Mouse (Mus musculus) midbrain, embryonic 15.5 days (tissue): ENCODE results near the gene Kcnc2. TPM values are rescaled to one million over a fixed set of nuclear protein-coding genes. Genes with fewer than 3 reads are reported as not detected.
A peak's percentile ranks its signal among the peaks of the same experiment; 100 is the strongest.
"Not testable (repeated sequence)": the region's sequence is repeated elsewhere in the genome, so short reads cannot be mapped to it uniquely, and the experiment has no call there.

Source experiments
- ATAC-seq: fragments of 200-750 bp; cut with Nextera tagmentation; replicated peaks from 2 replicates; pipeline ENCODE4 v1.8.0; 2017; ENCODE audit warnings: moderate TSS enrichment
- H3K27ac ChIP-seq: fragments of 300-500 bp; sonication (generic); 2 replicates; pipeline ENCODE4 v1.5.1; 2015; ENCODE audit warnings: mild to moderate bottlenecking, inconsistent platforms
- H3K27me3 ChIP-seq: fragments of 300-500 bp; sonication (generic); replicated peaks from 2 replicates; pipeline ENCODE4 v1.6.1; 2015; ENCODE audit warnings: inconsistent platforms
- H3K36me3 ChIP-seq: fragments of 300-500 bp; sonication (generic); replicated peaks from 2 replicates; pipeline ENCODE4 v1.6.1; 2015; ENCODE audit warnings: inconsistent platforms
- H3K4me1 ChIP-seq: fragments of 300-500 bp; sonication (generic); 2 replicates; pipeline ENCODE4 v1.6.1; 2015; ENCODE audit warnings: inconsistent platforms
- H3K4me2 ChIP-seq: fragments of 300-500 bp; sonication (generic); 2 replicates; pipeline ENCODE4 v1.6.1; 2015; ENCODE audit warnings: inconsistent platforms, mild to moderate bottlenecking, moderate library complexity
- H3K4me3 ChIP-seq: fragments of 300-500 bp; sonication (generic); 2 replicates; pipeline ENCODE4 v1.5.1; 2015; ENCODE audit warnings: mild to moderate bottlenecking, inconsistent platforms
- H3K9ac ChIP-seq: fragments of 300-500 bp; sonication (generic); 2 replicates; pipeline ENCODE4 v1.6.1; 2015; ENCODE audit warnings: mild to moderate bottlenecking, inconsistent platforms
- H3K9me3 ChIP-seq: fragments of 300-500 bp; sonication (generic); 2 replicates; pipeline ENCODE4 v1.6.1; 2016; ENCODE audit warnings: inconsistent platforms
- WGBS: fragments of 180-500 bp; shearing (Covaris S2); methylation state at CpG from one replicate; pipeline ENCODE4 v1.1.7; 2015; ENCODE audit warnings: mixed read lengths; 5-methylcytosine and 5-hydroxymethylcytosine counted together
- polyA plus RNA-seq: library from polyadenylated mRNA; unstranded; fragments of >200 nt; fragmentation: Nextera tagmentation; extraction: Ambion mirVana; gene quantifications from 2 replicates; pipeline ENCODE4 v1.2.1, GENCODE M21; 2015

Gene Kcnc2
- 6.1 and 7.8 TPM in 2 replicates for polyA plus RNA-seq

DNA sequence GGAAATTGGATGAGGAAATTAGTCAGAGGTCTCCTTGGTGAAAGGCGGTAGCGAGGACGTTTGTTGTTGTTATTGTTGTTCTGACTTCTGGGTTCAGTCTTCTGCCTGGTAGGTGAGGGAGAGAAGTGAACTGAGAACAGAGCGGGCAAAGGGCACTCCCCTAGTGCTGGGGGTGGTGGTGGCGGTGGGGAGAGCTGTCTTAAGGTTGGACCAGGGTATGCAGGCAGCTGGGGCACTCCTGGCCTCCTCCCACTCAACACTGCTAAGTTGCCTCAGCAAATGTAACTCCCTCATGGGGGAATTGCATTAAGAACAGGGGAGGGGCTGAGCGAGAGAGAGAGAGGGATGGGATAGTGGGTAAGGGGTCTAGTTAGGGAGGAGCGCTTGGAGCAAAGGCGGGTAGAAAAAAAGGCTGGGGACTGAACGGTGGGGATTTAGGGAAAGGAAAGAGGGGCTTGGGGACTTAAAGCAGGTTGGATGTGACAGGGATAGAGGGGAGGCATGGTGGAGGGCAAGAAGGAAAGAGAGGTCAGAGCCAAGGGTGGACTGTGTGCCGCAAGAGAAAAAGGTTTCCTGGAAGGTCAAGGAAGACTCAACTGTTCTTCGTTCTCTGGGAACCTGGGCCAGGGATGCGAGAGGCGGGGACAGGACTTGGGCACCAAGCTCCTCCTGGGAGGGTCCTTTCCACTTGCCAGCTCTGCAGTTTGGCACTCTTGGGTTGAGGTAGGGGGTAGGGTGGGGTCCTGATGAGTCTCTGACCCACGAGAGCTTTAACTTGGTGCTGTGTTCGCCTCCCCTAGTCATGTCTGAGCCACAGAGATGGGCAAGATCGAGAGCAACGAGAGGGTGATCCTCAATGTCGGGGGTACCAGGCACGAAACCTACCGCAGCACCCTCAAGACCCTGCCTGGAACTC, at the start of gene Kcnc2:
Gene Kcnc2 (plus strand): TSS at position 235 of the 916 bp plus-strand sequence.
- WGBS, result 1% methylated on average over 20 of the region's 20 CpGs
- H3K9me3 ChIP-seq, result no peaks in the 10 kb centered on the region
- peak within 1 kb of the TSS; percentile 93 for H3K4me2 ChIP-seq
- H3K27ac ChIP-seq, result peak within 1 kb of the TSS; percentile 51
- H3K36me3 ChIP-seq, result no peaks in the 10 kb centered on the region
- H3K9ac ChIP-seq, result peak within 1 kb of the TSS; percentile 66
- peaks cover 12% of the 10 kb centered on the region; the same call in 1 of the 2 replicates for H3K27me3 ChIP-seq
- H3K4me3 ChIP-seq, result peak within 1 kb of the TSS; percentile 68
- peaks cover 21% of the 10 kb centered on the region for H3K4me1 ChIP-seq
- peak; percentile 62 for ATAC-seq

DNA sequence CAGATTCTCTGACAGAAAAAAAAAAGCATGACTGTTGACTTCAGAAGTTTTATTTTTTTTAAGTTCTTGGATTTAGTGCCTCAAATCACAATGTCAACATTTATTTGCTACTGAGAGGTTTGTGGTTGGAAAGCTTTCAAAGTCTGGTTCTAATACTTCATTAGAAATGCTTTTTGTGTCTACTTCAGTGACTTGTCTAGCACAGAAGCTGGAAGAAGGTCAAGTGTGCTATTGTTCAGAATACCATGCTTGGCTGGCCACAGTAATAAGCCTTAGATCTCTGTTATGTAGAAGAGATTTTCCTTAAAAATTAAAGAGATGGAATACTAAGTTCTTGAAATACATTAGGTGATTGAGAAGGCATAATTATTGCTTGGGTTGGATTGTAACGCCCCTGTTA, 43.8 kb upstream of the Kcnc2 start:
- H3K9me3 ChIP-seq, result no peaks in the 10 kb centered on the region
- ATAC-seq, result no peak
- no peak overlapping the region for H3K4me3 ChIP-seq
- no peaks in the 10 kb centered on the region for H3K36me3 ChIP-seq
- no peak overlapping the region for H3K9ac ChIP-seq
- H3K4me2 ChIP-seq, result no peak overlapping the region
- no peaks in the 10 kb centered on the region for H3K4me1 ChIP-seq
- H3K27me3 ChIP-seq, result no peaks in the 10 kb centered on the region
- no peak overlapping the region for H3K27ac ChIP-seq
- 58% methylated on average over 1 of the region's 1 CpGs for WGBS

DNA sequence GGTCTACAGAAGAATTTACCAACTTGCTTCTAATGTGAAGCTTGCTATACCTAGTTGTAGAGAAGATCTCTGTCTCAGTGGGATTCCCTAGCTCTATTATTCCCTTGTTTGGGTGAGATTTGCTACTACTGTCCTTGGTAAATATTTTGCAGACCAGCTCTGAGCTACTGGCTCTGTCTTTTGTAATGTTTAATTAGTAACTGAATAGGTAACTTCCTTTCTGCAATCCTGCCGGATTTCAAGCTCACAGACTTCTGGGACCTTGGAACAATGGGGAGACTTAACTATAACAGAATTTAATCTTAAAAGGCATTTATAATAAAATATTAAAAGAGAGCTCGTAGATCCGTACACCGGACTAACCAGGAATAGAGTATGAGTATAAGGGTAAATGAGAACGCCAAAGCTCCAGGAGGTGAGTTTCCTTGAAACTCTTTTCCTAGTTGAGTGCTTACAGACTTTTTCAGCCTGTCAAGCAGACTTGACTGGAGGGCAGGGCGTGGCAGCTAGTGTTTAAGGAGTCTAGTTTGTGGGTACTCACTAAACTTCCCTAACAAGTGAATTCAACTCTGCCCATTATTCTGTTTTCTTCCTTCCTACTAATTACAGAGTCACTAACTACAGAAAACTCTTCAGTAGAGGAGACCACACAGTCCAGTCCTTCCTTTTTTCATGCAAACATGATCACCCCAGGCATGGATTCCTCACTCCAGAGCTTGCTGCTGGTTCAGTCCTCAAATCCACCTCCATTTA, 41.7 kb upstream of the Kcnc2 start:
- not testable (repeated sequence) for H3K27me3 ChIP-seq, H3K36me3 ChIP-seq, H3K4me3 ChIP-seq, H3K27ac ChIP-seq, H3K9me3 ChIP-seq, ATAC-seq, H3K4me1 ChIP-seq, H3K4me2 ChIP-seq, H3K9ac ChIP-seq
- WGBS, result 43% methylated on average over 6 of the region's 6 CpGs

- not testable (repeated sequence) for H3K27ac ChIP-seq, H3K4me1 ChIP-seq, H3K4me2 ChIP-seq, ATAC-seq, H3K9me3 ChIP-seq, H3K9ac ChIP-seq, H3K27me3 ChIP-seq, H3K4me3 ChIP-seq, H3K36me3 ChIP-seq
- 11% methylated on average over 1 of the region's 1 CpGs for WGBS
Measured at GRCm38 (mm10) chr10:112232733-112233132, 38.2 kb upstream of the Kcnc2 start.

- peak; percentile 78 for ATAC-seq
Measured at GRCm38 (mm10) chr10:112235396-112235940, 35.5 kb upstream of the Kcnc2 start.

DNA sequence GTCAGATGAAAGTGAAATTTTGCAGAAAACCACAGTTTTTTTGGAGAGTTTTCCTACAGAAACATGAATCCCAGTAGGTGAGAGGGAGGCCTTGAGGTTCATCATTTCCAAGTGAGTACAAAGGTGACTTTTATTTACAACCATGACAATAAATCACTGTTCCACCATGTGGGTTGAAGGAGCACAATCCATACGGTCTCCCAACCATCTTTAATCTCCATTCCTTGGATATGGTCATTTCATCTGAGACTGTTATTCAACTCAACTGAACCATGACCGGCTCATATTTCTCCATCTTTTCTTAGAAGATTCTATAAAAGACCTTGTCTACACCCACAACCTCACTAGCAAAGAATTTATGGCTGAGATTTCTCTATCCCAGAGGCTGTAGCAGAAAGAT, 22.6 kb upstream of the Kcnc2 start:
- Histone ChIP-seq H3K9ac (no peak overlapping the region), H3K4me3 (no peak overlapping the region), H3K36me3 (no peaks in the 10 kb centered on the region), H3K4me2 (no peak overlapping the region), H3K9me3 (no peaks in the 10 kb centered on the region), H3K4me1 (no peaks in the 10 kb centered on the region), H3K27ac (no peak overlapping the region), H3K27me3 (no peaks in the 10 kb centered on the region)
- 79% methylated on average over 2 of the region's 2 CpGs for WGBS
- ATAC-seq, result no peak

More at GRCm38 (mm10) chr10:112235396-112235940, 35.5 kb upstream of the Kcnc2 start:
- not testable (repeated sequence) for H3K4me1 ChIP-seq, H3K36me3 ChIP-seq, H3K4me2 ChIP-seq, H3K9ac ChIP-seq, H3K9me3 ChIP-seq, H3K4me3 ChIP-seq, H3K27me3 ChIP-seq, H3K27ac ChIP-seq
- 76% methylated on average over 5 of the region's 5 CpGs for WGBS

DNA sequence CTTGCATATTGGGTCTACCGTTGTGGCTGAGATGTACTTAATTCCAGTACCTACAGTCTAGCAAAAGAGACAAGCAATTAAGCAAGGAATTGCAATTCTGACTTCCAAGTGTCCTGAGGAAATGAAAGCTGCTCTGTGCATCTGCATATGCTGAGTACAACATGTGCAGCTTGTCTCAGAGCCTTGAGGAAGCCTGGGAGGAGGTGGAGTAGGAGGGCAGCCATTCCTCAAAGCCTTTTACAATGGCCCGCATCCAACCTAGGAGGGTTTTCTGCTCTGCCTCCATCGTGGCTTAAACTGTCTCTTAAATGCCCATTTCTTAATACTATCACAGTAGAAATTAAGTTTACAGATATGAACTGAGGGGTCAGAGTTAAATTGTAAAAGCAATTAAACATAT, 7.5 kb upstream of the Kcnc2 start:
- 76% methylated on average over 3 of the region's 3 CpGs for WGBS
- no peak overlapping the region for H3K4me2 ChIP-seq
- no peak for ATAC-seq
- no peak overlapping the region for H3K4me3 ChIP-seq
- H3K9ac ChIP-seq, result no peak overlapping the region
- H3K9me3 ChIP-seq, result no peaks in the 10 kb centered on the region
- no peak overlapping the region for H3K27ac ChIP-seq
- H3K27me3 ChIP-seq, result no peaks in the 10 kb centered on the region
- H3K36me3 ChIP-seq, result no peaks in the 10 kb centered on the region
- no peaks in the 10 kb centered on the region for H3K4me1 ChIP-seq

DNA sequence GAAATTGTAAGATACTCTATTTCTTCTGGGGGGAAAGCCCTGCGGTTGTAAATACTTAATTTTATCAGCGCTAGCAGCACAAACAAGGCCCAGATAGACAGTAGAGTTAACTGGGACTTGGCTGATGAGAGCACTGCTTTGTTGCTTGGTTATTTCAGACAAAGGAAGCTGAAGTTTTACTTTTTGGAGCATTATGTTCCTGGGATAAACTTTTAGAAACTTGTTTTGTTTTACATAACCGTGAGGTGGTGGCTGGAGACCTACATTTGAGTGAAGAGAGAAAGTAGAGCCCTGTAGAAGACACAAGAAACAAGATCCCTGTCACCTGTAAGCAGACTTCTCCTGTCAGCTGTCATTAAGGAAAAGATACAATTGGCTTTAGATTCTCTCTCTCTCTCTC, 1.4 kb upstream of the Kcnc2 start:
- H3K27ac ChIP-seq, result no peak overlapping the region
- peaks cover 21% of the 10 kb centered on the region for H3K4me1 ChIP-seq
- peak overlapping the region; percentile 68 for H3K4me3 ChIP-seq
- no peak for ATAC-seq
- peaks cover 12% of the 10 kb centered on the region; the same call in 1 of the 2 replicates for H3K27me3 ChIP-seq
- peak overlapping the region; percentile 66 for H3K9ac ChIP-seq
- peak overlapping the region; percentile 93 for H3K4me2 ChIP-seq
- no peaks in the 10 kb centered on the region for H3K36me3 ChIP-seq
- 76% methylated on average over 3 of the region's 3 CpGs for WGBS
- H3K9me3 ChIP-seq, result no peaks in the 10 kb centered on the region

DNA sequence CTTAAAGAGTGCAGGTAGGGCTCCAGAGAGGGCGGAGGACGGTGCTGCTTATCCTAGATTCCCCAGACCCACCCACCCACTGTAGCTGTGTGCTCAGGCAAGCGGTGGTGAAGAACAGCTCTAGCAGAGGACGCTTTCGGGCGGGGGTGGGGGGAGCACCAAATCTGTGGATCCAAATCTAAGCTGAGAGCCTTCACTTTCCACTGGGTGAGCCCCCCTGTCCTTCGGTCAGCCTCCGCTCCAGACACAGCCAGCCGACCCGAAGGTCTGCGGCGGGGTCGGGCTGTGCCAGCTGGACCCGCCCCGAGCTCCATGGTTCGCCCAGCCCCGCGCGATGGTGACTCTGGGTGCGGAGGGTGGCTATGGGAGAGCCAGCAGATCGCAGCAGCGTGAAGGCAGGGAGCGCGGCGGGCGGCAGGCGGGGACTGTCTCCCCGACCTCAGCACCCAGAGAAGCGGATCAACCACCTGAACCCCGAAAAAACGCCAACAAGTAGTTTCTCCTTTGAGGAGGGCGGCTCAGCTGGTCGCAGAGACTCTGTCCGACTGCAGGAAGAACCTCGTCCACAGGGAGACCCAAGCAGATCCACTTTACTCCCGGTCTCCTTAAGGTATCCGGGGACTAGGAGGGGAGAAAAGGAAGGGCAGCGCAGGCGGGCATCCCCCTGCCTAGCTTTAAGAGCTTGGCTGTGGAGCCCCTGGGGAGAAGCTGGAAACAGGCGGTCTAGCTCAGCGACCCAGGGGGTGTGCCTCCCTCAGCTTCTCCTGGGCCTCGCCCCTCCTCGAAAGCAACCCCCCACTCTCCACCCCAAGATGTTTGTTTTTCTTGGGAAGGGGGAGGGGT, 761 bp upstream of the Kcnc2 start:
- Histone ChIP-seq H3K27ac (peak overlapping the region; percentile 51), H3K4me2 (peak overlapping the region; percentile 93), H3K9ac (peak overlapping the region; percentile 66), H3K4me1 (peaks cover 21% of the 10 kb centered on the region), H3K9me3 (no peaks in the 10 kb centered on the region), H3K36me3 (no peaks in the 10 kb centered on the region), H3K4me3 (peak overlapping the region; percentile 68), H3K27me3 (peaks cover 12% of the 10 kb centered on the region; the same call in 1 of the 2 replicates)
- 1% methylated on average over 43 of the region's 43 CpGs for WGBS
- peak; percentile 83 for ATAC-seq

DNA sequence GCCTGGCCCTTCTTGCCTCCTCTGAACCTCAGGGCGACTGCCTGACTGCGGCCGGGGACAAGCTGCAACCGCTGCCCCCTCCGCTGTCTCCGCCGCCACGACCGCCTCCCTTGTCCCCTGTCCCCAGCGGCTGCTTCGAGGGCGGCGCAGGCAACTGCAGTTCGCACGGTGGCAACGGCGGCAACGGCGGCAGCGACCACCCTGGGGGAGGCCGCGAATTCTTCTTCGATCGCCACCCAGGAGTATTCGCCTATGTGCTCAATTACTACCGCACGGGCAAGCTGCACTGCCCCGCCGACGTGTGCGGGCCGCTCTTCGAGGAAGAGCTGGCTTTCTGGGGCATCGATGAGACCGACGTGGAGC, 863 bp downstream of the Kcnc2 start:
- under 1% methylated on average over 36 of the region's 36 CpGs for WGBS
- no peaks in the 10 kb centered on the region for H3K9me3 ChIP-seq
- H3K4me1 ChIP-seq, result peaks cover 21% of the 10 kb centered on the region
- H3K9ac ChIP-seq, result peak overlapping the region; percentile 66
- peak overlapping the region; percentile 93 for H3K4me2 ChIP-seq
- no peak overlapping the region for H3K27ac ChIP-seq
- H3K27me3 ChIP-seq, result peaks cover 12% of the 10 kb centered on the region; the same call in 1 of the 2 replicates
- H3K4me3 ChIP-seq, result peak overlapping the region; percentile 68
- peak; percentile 31 for ATAC-seq
- no peaks in the 10 kb centered on the region for H3K36me3 ChIP-seq

DNA sequence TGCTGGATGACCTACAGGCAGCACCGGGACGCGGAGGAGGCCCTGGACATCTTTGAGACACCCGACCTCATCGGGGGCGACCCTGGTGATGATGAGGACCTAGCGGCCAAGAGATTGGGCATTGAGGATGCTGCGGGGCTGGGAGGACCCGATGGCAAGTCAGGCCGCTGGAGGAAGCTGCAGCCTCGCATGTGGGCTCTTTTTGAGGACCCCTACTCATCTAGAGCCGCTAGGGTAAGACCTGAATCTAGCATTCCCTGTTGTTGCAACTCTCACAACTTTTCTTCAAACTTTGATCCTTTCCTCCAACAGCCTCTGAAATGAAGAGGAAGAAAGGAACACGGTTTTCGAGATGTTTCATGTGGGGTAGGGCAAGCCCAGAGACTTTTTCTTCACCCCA, 1.2 kb downstream of the Kcnc2 start:
- Histone ChIP-seq H3K9ac (peak overlapping the region; percentile 66), H3K36me3 (no peaks in the 10 kb centered on the region), H3K27me3 (peaks cover 12% of the 10 kb centered on the region; the same call in 1 of the 2 replicates), H3K4me3 (peak overlapping the region; percentile 68), H3K27ac (no peak overlapping the region), H3K4me1 (peaks cover 21% of the 10 kb centered on the region), H3K4me2 (peak overlapping the region; percentile 93), H3K9me3 (no peaks in the 10 kb centered on the region)
- ATAC-seq, result 0 out of 2 replicates have a peak, but pooled peaks have one; percentile 2
- WGBS, result 14% methylated on average over 14 of the region's 14 CpGs
